Mouse (Mus musculus): ENCODE results near the gene Gm10256.
"Not testable (repeated sequence)": the region's sequence is repeated elsewhere in the genome, so short reads cannot be mapped to it uniquely, and the experiment has no call there.

Gene Gm10256

DNA sequence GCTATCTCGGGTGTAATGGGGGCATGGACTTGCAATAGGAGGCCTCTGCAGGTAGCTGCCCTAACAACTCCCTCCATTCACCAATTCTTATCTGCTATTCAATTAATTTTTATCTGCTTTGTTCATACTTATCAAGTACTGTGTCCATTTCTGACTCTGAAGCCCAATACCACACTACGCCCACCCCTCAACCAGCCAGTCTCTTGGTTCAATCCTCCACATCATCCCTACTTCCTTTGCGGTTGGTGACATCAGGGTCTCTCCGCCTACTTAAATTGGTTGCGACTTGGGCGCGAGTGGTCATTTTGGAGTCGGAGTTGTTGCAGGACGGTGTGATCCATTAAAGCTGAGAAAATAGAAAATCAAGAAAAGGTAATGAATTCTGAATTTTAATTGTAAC is at the start of gene Gm10256, which contains the start of gene Rbmy:
TSS of gene Gm10256 (plus strand) at position 320 of the 400 bp plus-strand sequence.
TSS of gene Rbmy (plus strand) at position 301 of the 400 bp plus-strand sequence.
- not testable (repeated sequence) for DNase-seq (ENCODE audit: extremely low spot score, low read depth, low spot score)

DNA sequence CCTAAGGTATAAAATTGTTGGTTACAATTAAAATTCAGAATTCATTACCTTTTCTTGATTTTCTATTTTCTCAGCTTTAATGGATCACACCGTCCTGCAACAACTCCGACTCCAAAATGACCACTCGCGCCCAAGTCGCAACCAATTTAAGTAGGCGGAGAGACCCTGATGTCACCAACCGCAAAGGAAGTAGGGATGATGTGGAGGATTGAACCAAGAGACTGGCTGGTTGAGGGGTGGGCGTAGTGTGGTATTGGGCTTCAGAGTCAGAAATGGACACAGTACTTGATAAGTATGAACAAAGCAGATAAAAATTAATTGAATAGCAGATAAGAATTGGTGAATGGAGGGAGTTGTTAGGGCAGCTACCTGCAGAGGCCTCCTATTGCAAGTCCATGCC is 34.4 kb upstream of the Gm10256 start, which contains the start of gene Gm4064:
TSS of gene Gm4064 (minus strand) at position 101 of the 400 bp plus-strand sequence.
- DNase-seq (ENCODE audit: extremely low spot score, low read depth, low spot score): not testable (repeated sequence)

DNA sequence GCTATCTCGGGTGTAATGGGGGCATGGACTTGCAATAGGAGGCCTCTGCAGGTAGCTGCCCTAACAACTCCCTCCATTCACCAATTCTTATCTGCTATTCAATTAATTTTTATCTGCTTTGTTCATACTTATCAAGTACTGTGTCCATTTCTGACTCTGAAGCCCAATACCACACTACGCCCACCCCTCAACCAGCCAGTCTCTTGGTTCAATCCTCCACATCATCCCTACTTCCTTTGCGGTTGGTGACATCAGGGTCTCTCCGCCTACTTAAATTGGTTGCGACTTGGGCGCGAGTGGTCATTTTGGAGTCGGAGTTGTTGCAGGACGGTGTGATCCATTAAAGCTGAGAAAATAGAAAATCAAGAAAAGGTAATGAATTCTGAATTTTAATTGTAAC is 70.2 kb downstream of the Gm10256 start, which contains the start of gene Gm10352:
TSS of gene Gm10352 (plus strand) at position 301 of the 400 bp plus-strand sequence.
- not testable (repeated sequence) for DNase-seq (ENCODE audit: extremely low spot score, low read depth, low spot score)

All from hindlimb bud, embryonic 11.5 days (tissue).